Comparison of ENCODE assay signal across 8 mouse cellular contexts in the genomic region with DNA sequence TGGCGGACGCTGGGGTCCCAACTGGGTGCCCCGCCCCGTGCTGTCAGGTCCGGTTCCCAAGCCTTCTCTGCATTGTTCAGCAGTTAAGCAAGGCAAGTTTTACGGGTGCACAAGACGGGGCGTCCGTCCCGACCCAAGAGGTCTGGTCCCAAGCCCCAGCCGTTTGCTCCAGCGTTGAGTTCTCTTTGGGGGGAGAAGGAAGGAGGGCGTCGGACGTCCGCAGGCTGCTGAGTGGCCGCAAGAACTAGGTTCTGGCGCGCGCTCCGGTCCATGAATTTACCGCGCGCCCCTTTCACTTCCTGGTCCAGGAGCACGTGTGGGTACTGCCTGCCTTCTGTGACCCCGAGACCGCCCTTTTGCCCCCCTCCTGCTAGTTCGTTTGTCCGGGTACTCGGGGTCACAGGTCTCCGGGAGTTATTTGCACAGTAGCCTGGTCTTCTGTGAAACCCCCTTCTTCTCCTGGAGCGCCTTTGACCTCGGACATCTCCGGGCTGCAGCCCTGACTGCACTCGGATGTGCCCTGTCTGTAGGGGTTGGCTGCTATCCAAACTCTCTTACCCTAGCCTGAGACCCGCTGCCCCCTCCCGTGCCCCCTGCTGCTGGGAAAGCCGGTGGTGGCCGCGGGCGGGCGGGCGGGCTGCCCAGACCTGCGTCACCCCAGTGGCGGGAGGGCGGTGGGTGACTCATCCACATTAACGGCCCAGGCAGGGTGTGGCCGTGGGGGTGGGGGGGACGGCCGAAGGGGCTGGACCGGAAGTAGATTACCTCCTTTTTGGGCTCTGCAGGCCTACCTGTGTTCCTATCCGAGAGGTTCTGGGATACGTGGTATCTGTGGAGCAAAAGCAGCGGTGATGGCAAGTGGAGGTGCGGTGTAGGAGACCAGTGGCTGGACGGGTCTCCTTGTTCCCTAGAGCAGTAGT. TPM values are rescaled to one million over a fixed set of nuclear protein-coding genes. Genes with fewer than 3 reads are reported as not detected.
DNase-seq lines count a peak whose midpoint lies in the region; ATAC-seq and TF ChIP-seq lines count a peak whose summit lies in the region.

No protein-coding gene starts in this region.

- no peaks in the 10 kb centered on the region for H3K9me3 ChIP-seq in erythroblast, embryonic 14.5 days (ENCODE audit: control insufficient read depth, low read length)

- ATAC-seq in erythroblast, adult 5-6 weeks (replicated peaks; ENCODE audit: low FRiP score, poor library complexity, severe bottlenecking): no peak

- peaks cover 35% of the 10 kb centered on the region for H3K27me3 ChIP-seq in erythroblast, embryonic 14.5 days (ENCODE audit: control insufficient read depth)
- no peaks in the 10 kb centered on the region for H3K27me3 ChIP-seq in small intestine, adult 2 months (ENCODE audit: control insufficient read depth, insufficient read depth, low read length)

- H3K36me3 ChIP-seq in erythroblast, embryonic 14.5 days (ENCODE audit: control insufficient read depth): peaks cover 7% of the 10 kb centered on the region; the same call in 1 of the 2 replicates
- H3K36me3 ChIP-seq in small intestine, adult 2 months (ENCODE audit: control insufficient read depth, insufficient read depth, low read length): peaks cover 25% of the 10 kb centered on the region

- H3K27ac ChIP-seq in small intestine, adult 2 months (ENCODE audit: insufficient read depth, low read depth, low read length): peak overlapping the region; percentile 98

- TF ChIP-seq CTCF in small intestine, adult 2 months (IDR thresholded peaks at IDR 0.05; ENCODE audit: extremely low read depth, insufficient read length, insufficient replicate concordance, low read depth, low read length): no peak

- no peak for TF ChIP-seq POLR2A in small intestine, adult 2 months (IDR thresholded peaks at IDR 0.05; ENCODE audit: low read depth, low read length)

- DNase-seq in embryo, embryonic 10 days (ENCODE audit: low spot score): peak; percentile 48
- DNase-seq in heart, adult 9 months (ENCODE audit: low spot score in 2 of 2): peak; percentile 72 to 74
- peak; percentile 70 to 79 for DNase-seq in kidney, adult 8-10 months
- peak; percentile 84 for DNase-seq in lung, postnatal 10 days
- DNase-seq in layer of hippocampus, adult 11-12 months (ENCODE audit: low spot score): no peak

- H3K4me3 ChIP-seq in erythroblast, embryonic 14.5 days (replicated peaks): peak overlapping the region; percentile 53
- peak overlapping the region; percentile 90 for H3K4me3 ChIP-seq in small intestine, adult 2 months (ENCODE audit: low read depth, low read length)

- WGBS in small intestine, adult 2 months: under 1% methylated on average over 56 of the region's 56 CpGs

- peaks cover 32% of the 10 kb centered on the region for H3K4me1 ChIP-seq in erythroblast, embryonic 14.5 days (ENCODE audit: control insufficient read depth)
- H3K4me1 ChIP-seq in small intestine, adult 2 months (ENCODE audit: control insufficient read depth, insufficient read depth, insufficient read length, low read length): peaks cover 21% of the 10 kb centered on the region

RNA-seq across cellular contexts. Expression of a gene that starts 0.9 kb away (rescaled TPM):
- 2.6 and 2.9 TPM in 2 replicates for polyA plus RNA-seq in erythroblast, embryonic 14.5 days (2012)
- total RNA-seq in erythroblast, adult 5-6 weeks (2015; ENCODE audit: low replicate concordance): 135 and 151 TPM in 2 replicates
- total RNA-seq in erythroblast, adult 5-6 weeks (2017; ENCODE audit: low replicate concordance): 52.7 and 53.7 TPM in 2 replicates
- polyA plus RNA-seq in small intestine, adult 2 months (2012; rRNA removed): 149 and 284 TPM in 2 replicates

RNA-seq across cellular contexts. Expression of a gene that starts 19.1 kb away (rescaled TPM):
- polyA plus RNA-seq in erythroblast, embryonic 14.5 days (2012): not detected in 2 replicates
- total RNA-seq in erythroblast, adult 5-6 weeks (2015; ENCODE audit: low replicate concordance): not detected in 2 replicates
- total RNA-seq in erythroblast, adult 5-6 weeks (2017; ENCODE audit: low replicate concordance): not detected in 2 replicates
- polyA plus RNA-seq in small intestine, adult 2 months (2012; rRNA removed): 145 and 516 TPM in 2 replicates

RNA-seq across cellular contexts. Expression of a gene that starts 19.9 kb away (rescaled TPM):
- polyA plus RNA-seq in erythroblast, embryonic 14.5 days (2012): 0.02 TPM in 1 of 2 replicates, not detected in the other
- not detected in 2 replicates for total RNA-seq in erythroblast, adult 5-6 weeks (2015; ENCODE audit: low replicate concordance)
- total RNA-seq in erythroblast, adult 5-6 weeks (2017; ENCODE audit: low replicate concordance): 0.28 TPM in 1 of 2 replicates, not detected in the other
- 0.29 and 1.3 TPM in 2 replicates for polyA plus RNA-seq in small intestine, adult 2 months (2012; rRNA removed)

RNA-seq across cellular contexts. Expression of a gene that starts 25.6 kb away (rescaled TPM):
- not detected in 2 replicates for polyA plus RNA-seq in erythroblast, embryonic 14.5 days (2012)
- total RNA-seq in erythroblast, adult 5-6 weeks (2015; ENCODE audit: low replicate concordance): 4.0 TPM in 1 of 2 replicates, not detected in the other
- total RNA-seq in erythroblast, adult 5-6 weeks (2017; ENCODE audit: low replicate concordance): 0.70 and 0.77 TPM in 2 replicates
- 2.1 TPM in 2 replicates for polyA plus RNA-seq in small intestine, adult 2 months (2012; rRNA removed)

RNA-seq across cellular contexts. Expression of a gene that starts 55.0 kb away (rescaled TPM):
- polyA plus RNA-seq in erythroblast, embryonic 14.5 days (2012): not detected in 2 replicates
- total RNA-seq in erythroblast, adult 5-6 weeks (2015; ENCODE audit: low replicate concordance): not detected in 2 replicates
- not detected in 2 replicates for total RNA-seq in erythroblast, adult 5-6 weeks (2017; ENCODE audit: low replicate concordance)
- 0.35 and 1.0 TPM in 2 replicates for polyA plus RNA-seq in small intestine, adult 2 months (2012; rRNA removed)

Comparison
In these comparisons a context has a peak if more than half of its experiments do, and no peak if none do; other contexts are left out.
1. RNA of a gene that starts 0.9 kb away (polyA plus RNA-seq): 149 to 284 TPM in small intestine, adult 2 months; 2.6 to 2.9 TPM in erythroblast, embryonic 14.5 days; every median in the first group is over 10 times any median in the second.
2. RNA of a gene that starts 19.1 kb away (polyA plus RNA-seq): 145 to 516 TPM in small intestine, adult 2 months; not detected in erythroblast, embryonic 14.5 days; every median in the first group is over 100 times any median in the second.